Mouse (Mus musculus) adrenal gland, postnatal 10 days (tissue): ENCODE data around the gene Arsb. TPM values are rescaled to one million over a fixed set of nuclear protein-coding genes. Genes with fewer than 3 reads are reported as not detected.
"Not testable (repeated sequence)": the region's sequence is repeated elsewhere in the genome, so short reads cannot be mapped to it uniquely, and the experiment has no call there.

ENCODE experiments used
- DNase-seq: peaks from one replicate; pipeline ENCODE4 v3.0.0; 2021; ENCODE audit warnings: mixed read lengths
- microRNA-seq: library from miRNA; unstranded; fragments of <30 nt; microRNA quantifications from one replicate; pipeline ENCODE4 v1.2.0, GENCODE M21; 2021
- total RNA-seq, 2 experiments: library from RNA; stranded (reverse); gene quantifications; 2 replicates each; pipeline ENCODE4 v1.2.3; 2021

The Arsb gene
- total RNA-seq, 2 experiments from 2014 or later: 32.3 to 32.5 TPM

DNA sequence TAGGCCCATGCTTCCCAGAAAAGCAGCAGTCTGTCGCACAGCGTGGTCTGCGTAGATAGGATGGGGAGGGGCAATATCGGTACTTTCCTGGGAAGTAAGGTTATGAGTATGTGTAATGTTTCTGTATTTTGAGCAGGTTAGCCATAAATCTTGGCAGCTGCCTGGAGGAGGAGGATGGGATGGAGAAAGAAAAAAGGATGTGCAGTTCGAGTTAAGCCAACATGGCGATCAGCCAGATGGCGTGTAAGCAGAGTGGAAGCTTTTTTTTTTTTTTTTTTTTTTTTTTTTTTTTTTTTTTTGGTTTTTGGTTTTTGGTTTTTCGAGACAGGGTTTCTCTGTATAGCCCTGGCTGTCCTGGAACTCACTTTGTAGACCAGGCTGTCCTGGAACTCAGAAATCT is 214.3 kb downstream of the Arsb start:
- DNase-seq: not testable (repeated sequence)

DNA sequence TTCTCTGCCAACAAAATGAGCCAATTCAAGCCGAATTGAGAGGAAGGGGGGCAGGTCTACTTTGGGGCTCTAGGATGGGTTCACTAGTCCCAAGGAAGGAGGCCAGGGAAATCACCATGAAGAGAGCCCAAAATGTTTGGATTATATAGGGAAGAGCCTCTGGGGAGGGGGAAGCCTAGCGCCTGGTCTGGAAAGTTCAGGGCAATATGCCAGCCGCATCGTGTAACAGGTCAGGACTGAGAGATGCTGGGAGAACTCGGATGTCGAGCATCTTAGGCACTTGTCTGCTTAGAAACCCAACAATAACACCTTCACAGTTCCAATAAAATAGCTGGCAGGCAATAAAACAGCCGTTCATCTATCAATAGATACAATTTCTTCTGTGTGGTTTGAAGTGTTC is 216.2 kb downstream of the Arsb start:
- DNase-seq: no peak

DNA sequence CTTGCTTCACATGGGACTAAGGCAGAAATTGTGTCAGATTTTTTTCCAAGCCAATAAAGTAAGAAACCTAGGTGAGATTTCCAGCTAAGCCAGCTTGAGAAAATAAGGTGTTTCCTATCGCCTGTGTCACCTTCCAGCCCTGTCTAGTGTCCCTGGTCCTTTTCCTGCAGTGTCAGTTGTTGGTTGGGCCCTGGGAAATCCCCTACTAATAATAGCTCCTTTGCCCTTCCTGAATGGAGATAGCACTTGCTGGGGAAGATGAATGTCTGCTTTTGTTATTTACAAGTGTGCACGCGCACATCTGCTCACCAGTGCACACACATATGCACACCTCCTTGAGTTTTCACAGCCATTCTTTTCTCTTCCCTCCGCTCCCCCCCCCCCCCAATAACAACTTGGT is 217.8 kb downstream of the Arsb start:
- no peak for DNase-seq

DNA sequence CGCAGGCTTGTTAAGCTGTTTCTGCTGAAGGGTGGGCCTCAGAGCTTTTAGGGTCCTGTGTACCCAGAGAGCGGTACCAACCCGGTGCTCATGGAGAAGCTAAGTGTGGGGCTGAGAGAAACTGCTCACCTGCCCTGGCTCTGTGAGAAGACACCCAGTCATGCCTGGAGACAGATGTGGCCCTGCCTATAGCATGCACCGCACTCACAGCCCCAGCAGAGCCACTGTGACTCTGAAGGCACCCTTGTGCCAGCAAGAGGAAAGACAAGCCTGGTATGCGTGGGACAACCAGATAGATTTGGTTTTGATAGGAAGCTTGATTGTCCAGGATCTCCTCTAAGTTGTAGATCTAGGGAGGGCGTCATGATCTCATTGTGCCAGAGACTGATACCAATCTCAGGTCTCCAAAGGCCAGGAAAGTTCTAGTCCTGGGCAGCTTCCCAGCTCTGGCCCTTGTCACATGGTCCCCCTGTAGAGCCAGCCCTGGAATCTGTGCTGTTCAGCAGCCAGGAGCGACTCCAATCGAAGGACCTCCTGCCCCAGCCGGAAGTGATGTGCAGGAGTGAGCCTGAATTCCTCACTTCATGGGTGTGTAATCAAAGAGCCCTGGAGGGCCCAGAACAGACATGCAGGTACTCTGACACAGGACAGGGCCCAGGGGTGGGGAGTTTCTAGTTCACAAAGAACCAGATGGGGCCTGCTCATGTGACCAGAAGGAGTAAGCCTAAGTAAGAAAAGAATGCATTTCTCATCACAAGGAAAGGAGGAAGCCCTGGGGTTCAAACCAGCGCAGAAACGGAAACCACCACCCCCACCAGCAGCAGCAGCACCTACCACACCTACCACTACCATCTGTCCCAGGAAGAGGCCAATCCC is 218.5 kb downstream of the Arsb start:
- DNase-seq: peak; percentile 24

DNA sequence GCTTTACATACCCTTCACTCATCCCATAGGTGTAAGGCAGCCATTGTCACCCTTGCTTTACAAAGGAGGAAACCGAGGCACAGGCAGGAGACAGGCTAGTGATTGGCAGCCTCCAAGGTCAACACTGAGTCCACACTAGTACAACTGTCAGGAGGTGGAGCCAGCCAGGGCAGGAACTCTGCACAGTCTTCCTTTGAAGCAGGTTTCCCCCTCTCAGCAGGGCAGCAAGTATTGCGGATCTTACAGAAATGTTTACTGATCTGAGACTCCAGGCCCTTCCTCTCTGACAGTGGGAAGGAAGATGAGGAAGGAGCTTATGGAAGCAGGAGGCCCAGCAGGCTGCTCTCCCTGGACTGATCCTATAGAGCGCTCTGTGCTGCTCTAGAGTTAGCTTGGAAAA is 219.4 kb downstream of the Arsb start:
- no peak for DNase-seq

DNA sequence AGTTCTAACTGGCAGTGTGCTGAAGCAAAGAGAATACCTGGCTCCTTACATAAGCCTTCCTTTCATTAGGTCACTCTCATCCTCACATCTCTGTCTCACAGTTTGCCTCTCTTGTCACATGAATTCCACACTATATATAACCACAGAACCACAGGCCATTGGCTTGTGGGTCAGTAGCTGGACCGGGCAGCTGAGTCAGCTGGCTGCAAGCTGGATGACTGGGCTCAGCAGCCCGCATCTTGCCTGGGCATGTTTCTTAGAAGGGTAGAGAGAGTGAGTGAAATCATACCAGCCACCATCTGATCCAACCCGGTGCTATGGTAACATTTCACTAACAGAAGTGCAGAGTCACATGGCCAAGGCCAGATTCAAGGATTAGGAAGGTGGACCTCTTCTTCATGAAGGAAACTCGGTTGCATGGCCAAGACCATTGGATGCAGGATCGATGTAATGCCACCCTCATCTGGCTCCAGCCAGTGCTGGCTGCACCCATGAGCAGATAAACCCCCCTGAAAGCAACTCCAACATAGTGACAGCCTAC is 221.0 kb downstream of the Arsb start:
- no peak for DNase-seq

Small RNA genes lying within 50 kb of the gene (microRNA-seq; reads per million reads assigned to microRNA genes)
- gene Gm25534 (not detected), gene Mir5624 (not detected)

Other genes starting within 250 kb of the Arsb start
- 100 to 1,000 TPM in 1 of 2 experiments, 10 to 100 TPM in 1; 63.3 to 214 TPM for gene Bhmt, start 133.7 kb upstream of the Arsb start, total RNA-seq
- gene Bhmt2, start 97.3 kb upstream of the Arsb start, total RNA-seq: 10 to 100 TPM in 1 of 2 experiments, 1 to 10 TPM in 1; 9.8 to 24.3 TPM
- gene Dmgdh, start 97.2 kb upstream of the Arsb start, total RNA-seq: 10 to 100 TPM; 14.5 to 33.2 TPM